Mouse (Mus musculus): ENCODE results near the gene Il22.

GRCm38 (mm10) chr10:118155932-118156331, 48.8 kb upstream of the Il22 start:
- TF ChIP-seq CTCF (conservative IDR thresholded peaks at IDR 0.05; ENCODE audit: insufficient read depth, insufficient read length, low read depth, low read length) (no peak), POLR2A (IDR thresholded peaks at IDR 0.05; ENCODE audit: low read depth, low read length) (no peak)
